Mouse (Mus musculus) liver, adult 10 weeks (tissue): ENCODE measurements around the gene Tspan10. TPM values are rescaled to one million over a fixed set of nuclear protein-coding genes. Genes with fewer than 3 reads are reported as not detected.

ENCODE experiments used
- polyA plus RNA-seq: library from polyadenylated mRNA; stranded (reverse); fragments of 350-450 nt; fragmentation: Illumina TruSeq; extraction: RNeasy Lipid Tissue Mini Kit (QIAGEN cat#74804); gene quantifications from one replicate; pipeline ENCODE4 v1.2.3, GENCODE M21; 2014; ENCODE audit warnings: low read depth, low replicate concordance

Gene Tspan10
- polyA plus RNA-seq, result not detected

DNA sequence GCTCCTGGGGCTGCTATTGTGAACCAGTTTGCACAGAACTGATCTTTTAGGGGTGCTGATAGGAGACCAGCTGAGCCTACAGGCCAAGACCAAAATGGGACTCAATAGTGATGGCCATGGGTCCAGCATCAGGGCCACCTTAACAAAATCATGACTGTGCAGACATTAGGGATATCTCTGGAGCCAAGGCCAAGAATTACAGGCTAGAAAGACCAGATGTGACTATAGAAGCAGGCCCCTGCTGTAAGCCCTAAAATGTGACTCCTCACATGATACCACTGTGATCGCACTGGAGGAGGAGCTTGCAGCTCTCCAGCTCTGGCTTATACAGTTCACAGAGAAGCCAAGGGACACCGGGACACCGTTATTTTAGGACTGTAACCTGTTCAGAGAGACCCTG, at the start of gene Tspan10:
Gene Tspan10, plus strand, starts transcription at position 301 of the 400 bp plus-strand sequence.

DNA sequence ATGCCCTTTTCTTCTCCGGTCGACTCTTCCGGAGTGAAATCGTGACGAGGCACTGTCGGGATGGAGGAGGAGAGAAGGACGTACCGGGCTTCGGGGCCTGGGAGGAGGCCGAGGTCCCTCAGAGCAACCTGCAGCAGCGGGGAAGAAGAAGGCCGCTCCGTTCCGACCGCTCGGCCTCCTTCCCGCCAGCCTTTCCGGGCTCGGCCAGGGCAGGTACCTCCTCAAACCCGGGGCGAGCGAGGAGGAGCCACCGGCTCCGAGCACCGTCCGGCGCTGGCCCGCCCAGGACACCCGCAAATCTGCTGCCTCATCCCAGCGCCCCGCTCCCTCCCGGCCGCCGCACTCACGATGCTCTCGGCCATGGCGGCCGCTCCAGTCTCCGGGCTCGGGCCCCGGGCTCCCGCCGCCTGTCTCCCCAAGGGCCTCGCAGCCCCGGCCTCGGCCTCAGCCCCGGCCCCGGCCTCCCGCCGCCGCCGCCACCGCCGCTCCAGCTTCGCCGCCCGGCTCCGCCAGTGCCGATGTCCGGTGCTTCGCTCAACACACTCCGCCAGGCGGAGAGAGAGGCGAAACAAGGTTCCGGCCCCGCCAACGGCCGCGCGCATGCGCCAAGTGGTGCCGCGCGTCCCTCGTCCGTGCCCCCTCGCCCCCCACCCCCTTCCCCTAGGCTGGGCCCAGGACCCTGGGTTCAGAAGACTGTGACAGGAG, 5.1 kb upstream of the Tspan10 start, which contains the start of gene Nploc4:
Gene Nploc4, minus strand, starts transcription at position 557 of the 705 bp plus-strand sequence.

GRCm38 (mm10) chr11:120453306-120453705, 10.9 kb downstream of the Tspan10 start, which contains the start of gene Pde6g:
Gene Pde6g (minus strand): TSS chr11:120453500.

GRCm38 (mm10) chr11:120457772-120458751, 15.6 kb downstream of the Tspan10 start, which contains the start of the genes Oxld1 and Ccdc137:
Gene Oxld1 (minus strand): TSS chr11:120458068.
Gene Ccdc137 (plus strand): TSS chr11:120458115.

DNA sequence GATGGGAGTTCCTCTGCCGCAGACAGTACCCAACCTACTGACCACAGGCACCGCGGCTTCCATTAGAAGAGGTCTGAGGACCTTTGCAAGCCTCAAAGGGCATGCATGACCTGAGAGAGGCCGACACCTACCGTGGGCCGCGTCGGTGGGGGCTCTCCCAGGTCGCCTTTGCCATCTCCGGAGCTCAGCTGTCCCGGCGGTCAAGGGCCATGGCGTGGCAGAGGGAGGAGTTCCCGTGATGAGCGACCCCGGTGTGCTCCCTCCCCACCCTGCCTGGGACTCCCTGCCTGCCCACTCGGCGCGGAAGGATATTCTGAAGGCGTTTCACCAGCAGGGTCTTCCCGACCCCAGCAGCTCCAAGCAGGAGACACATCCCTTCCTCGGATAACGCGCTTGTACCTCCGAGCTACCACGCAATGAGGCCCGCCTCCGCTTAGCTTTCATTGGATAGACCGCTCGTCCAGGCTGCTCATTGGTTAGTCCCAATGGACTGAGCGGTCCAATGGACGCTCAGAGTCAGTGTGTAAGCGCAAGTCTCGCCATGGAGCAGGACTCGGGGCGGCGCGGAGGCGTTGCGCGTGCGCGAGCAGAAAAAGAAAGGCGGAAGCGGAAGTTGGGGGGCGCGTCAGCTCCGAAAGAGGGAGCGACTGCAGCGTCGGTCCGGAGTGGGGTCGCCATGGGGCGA, 24.7 kb downstream of the Tspan10 start, which contains the start of gene Arl16:
Gene Arl16, minus strand, starts transcription at position 557 of the 685 bp plus-strand sequence.

GRCm38 (mm10) chr11:120484265-120484981, 42.0 kb downstream of the Tspan10 start, which contains the start of gene Mrpl12:
Gene Mrpl12 (plus strand): TSS chr11:120484613.

DNA sequence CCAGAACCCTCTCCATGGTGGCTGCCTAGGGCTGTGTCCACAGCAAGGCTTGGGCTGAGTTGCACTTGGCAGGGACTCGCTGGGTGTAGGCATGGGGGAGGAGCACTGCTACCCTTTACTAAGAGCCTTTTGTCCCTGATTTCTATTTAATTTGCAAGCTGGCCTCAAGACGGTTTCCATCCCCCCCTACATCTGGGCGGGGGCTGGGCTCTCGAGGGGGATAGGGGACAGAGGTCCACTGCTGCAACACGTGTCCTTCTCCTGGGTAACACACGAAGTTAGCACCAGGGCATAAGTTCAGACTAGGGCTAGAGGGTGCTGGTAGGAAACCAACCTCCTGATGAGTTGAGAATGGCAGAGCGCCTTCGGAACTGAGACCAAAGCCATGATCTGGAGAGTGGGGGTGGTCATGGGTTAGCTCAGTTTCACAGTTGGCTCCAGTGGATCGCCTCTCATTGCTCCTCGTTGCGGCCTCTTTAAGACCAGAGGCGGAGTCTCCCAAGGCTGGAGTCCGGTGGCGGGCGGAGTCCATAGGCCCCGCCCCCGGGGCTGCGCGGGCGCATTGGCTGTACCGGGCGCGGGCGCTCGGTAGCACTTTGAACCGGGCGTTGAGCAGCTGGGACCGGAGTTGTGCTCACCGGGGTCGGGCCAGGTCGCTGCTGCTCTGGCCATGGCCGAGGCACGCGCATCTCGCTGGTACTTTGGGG, 49.0 kb downstream of the Tspan10 start, which contains the start of gene Slc25a10:
Gene Slc25a10, plus strand, starts transcription at position 524 of the 707 bp plus-strand sequence.

Other genes with a start within 250 kb of the Tspan10 start
- gene Bahcc1, start 209.7 kb upstream of the Tspan10 start, polyA plus RNA-seq, result 0.66 TPM
- 121 TPM for gene Actg1, start 94.1 kb upstream of the Tspan10 start, polyA plus RNA-seq
- not detected for gene Fscn2, start 81.1 kb upstream of the Tspan10 start, polyA plus RNA-seq
- gene Faap100, start 63.9 kb upstream of the Tspan10 start, polyA plus RNA-seq, result not detected
- 20.5 TPM for gene Nploc4, start 4.9 kb upstream of the Tspan10 start, polyA plus RNA-seq
- gene Pde6g, start 10.9 kb downstream of the Tspan10 start, polyA plus RNA-seq, result not detected
- gene Oxld1, start 15.4 kb downstream of the Tspan10 start, polyA plus RNA-seq, result 0.56 TPM
- 5.4 TPM for gene Ccdc137, start 15.5 kb downstream of the Tspan10 start, polyA plus RNA-seq
- 6.2 TPM for gene Arl16, start 25.0 kb downstream of the Tspan10 start, polyA plus RNA-seq
- gene Mrpl12, start 42.0 kb downstream of the Tspan10 start, polyA plus RNA-seq, result 8.1 TPM
- gene Slc25a10, start 49.2 kb downstream of the Tspan10 start, polyA plus RNA-seq, result 5.5 TPM
- gene Gcgr, start 88.1 kb downstream of the Tspan10 start, polyA plus RNA-seq, result 16.2 TPM
- gene Mcrip1, start 107.1 kb downstream of the Tspan10 start, polyA plus RNA-seq, result 1.0 TPM
- not detected for gene Ppp1r27, start 108.5 kb downstream of the Tspan10 start, polyA plus RNA-seq
- 507 TPM for gene P4hb, start 130.6 kb downstream of the Tspan10 start, polyA plus RNA-seq
- gene Arhgdia, start 139.0 kb downstream of the Tspan10 start, polyA plus RNA-seq, result 9.6 TPM
- 8.3 TPM for gene Alyref, start 155.7 kb downstream of the Tspan10 start, polyA plus RNA-seq
- gene Anapc11, start 155.8 kb downstream of the Tspan10 start, polyA plus RNA-seq, result 5.2 TPM
- not detected for gene Npb, start 165.8 kb downstream of the Tspan10 start, polyA plus RNA-seq
- gene Pcyt2, start 175.3 kb downstream of the Tspan10 start, polyA plus RNA-seq, result 110 TPM
- 8.9 TPM for gene Sirt7, start 182.6 kb downstream of the Tspan10 start, polyA plus RNA-seq
- 13.1 TPM for gene Mafg, start 191.0 kb downstream of the Tspan10 start, polyA plus RNA-seq
- not detected for gene Pycr1, start 201.1 kb downstream of the Tspan10 start, polyA plus RNA-seq
- gene Myadml2, start 205.5 kb downstream of the Tspan10 start, polyA plus RNA-seq, result not detected
- 1.4 TPM for gene Notum, start 218.5 kb downstream of the Tspan10 start, polyA plus RNA-seq
- 5.6 TPM for gene Aspscr1, start 230.3 kb downstream of the Tspan10 start, polyA plus RNA-seq